Mouse (Mus musculus): ENCODE measurements around the gene Zfp764. TPM values are rescaled to one million over a fixed set of nuclear protein-coding genes. Genes with fewer than 3 reads are reported as not detected.
"Not testable (repeated sequence)": the region's sequence is repeated elsewhere in the genome, so short reads cannot be mapped to it uniquely, and the experiment has no call there.

Zfp764 gene
- polyA plus RNA-seq (2016; fragmentation: Nextera tagmentation; extraction: Ambion mirVana): 5.7 and 6.8 TPM in 2 replicates

DNA sequence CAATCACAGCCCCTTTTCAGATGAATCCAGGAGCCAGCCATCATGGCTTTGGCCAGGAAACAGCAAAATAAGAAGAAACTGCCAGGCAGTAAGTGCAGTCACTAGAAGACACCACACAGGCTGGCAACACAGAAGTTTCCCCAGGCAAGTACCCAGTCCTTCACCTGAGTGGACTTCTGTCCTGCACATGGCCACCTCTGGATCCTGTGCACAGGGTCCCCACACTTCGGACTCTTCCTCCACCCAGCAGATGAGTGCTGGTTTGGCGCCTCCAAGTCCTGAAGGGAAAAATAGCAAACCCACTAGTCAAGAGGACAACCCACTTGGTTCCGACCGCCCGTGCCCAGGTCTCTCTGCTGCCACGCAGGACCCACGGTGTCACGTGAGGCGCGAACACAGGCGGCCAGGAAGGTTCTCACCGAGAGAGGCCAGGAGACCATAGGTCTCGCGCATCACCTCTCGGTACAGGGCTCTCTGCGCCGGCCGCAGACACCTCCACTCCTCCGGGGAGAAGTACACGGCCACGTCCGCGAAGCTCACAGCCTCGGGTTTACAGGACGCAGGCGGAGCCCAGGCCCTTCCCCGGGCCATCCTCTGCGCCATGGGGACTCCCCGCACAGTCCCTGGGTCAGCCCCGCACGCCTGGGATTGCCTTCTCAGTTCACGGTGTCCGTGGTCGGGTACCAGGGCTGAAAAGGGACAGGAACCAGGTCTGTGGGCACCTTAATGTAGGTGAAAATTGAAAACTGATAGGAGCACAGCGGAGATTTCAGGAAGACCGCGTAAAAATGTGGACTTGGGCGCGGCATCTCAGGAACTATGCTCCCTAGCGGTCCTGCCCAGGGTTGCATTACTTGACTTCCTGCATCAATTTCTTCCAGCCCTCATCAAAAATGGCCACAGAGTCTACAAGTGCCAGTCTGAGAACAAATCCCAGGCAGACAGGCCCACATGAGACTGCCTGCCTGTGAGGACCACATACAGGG, at the start of gene Zfp764:
Gene Zfp764 (minus strand): TSS at position 821 of the 986 bp plus-strand sequence.
- H3K27me3 ChIP-seq (replicated peaks): not testable (repeated sequence)

DNA sequence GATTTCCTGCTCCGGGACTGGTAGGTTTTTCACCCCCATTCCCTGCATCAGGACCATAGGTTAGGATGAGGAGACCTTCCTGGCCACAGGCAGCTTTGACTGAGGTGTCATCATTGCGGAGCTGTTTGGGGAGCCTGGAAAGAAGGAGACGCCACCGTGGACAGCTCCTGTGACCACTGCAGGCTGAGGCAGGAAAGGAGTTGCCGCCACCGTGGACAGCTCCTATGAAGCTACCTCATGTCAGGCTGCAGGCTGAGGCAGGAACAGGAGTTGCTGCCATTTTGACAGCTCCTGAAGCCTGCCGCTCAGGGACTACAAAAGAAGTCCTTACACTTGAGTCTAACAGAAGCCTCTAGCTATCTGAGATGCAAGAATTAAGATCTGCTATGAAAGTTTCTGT, 48.3 kb upstream of the Zfp764 start:
- no peak overlapping the region for H3K9ac ChIP-seq
- H3K4me1 ChIP-seq: peaks cover 32% of the 10 kb centered on the region
- H3K27me3 ChIP-seq (replicated peaks): no peaks in the 10 kb centered on the region
- H3K27ac ChIP-seq: no peak overlapping the region
- 93% methylated on average over 7 of the region's 7 CpGs for WGBS
- H3K36me3 ChIP-seq: peaks cover 48% of the 10 kb centered on the region
- 0 out of 2 replicates have a peak, but pooled peaks cover 9% of the 10 kb centered on the region for H3K9me3 ChIP-seq
- no peak overlapping the region for H3K4me2 ChIP-seq (replicated peaks)
- no peak for ATAC-seq (ENCODE audit: low FRiP score, low read depth)
- H3K4me3 ChIP-seq: no peak overlapping the region

More for the DNA sequence above, at the start of gene Zfp764:
- ATAC-seq (ENCODE audit: low FRiP score, low read depth): peak; percentile 91
- 7% methylated on average over 40 of the region's 40 CpGs for WGBS
- H3K4me2 ChIP-seq (replicated peaks): peak within 1 kb of the TSS; percentile 92
- H3K9ac ChIP-seq: peak within 1 kb of the TSS; percentile 76
- not testable (repeated sequence) for H3K4me1 ChIP-seq, H3K36me3 ChIP-seq, H3K27ac ChIP-seq, H3K9me3 ChIP-seq
- H3K4me3 ChIP-seq: peak within 1 kb of the TSS; percentile 46

DNA sequence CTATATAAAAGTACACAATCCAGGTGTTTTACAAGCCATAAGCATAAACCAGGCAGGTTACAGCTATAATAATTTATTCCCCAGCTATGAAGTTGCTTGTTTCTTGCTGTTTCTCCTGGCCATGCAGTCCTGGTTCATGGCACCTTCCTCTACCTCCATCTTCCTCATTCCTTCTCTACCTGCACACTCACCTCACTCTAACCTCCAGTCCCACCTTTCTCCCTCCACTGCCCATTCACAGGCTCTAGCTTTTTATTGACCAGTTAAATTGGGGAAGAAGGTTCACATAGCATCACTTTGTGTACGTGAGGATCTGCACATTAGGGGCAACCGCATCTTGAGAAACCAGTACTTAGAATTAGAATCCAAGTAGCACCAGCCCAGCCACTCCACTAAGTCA, 46.4 kb upstream of the Zfp764 start:
- no peak overlapping the region for H3K9ac ChIP-seq
- H3K4me1 ChIP-seq: peaks cover 38% of the 10 kb centered on the region
- 98% methylated on average over 2 of the region's 2 CpGs for WGBS
- H3K27me3 ChIP-seq (replicated peaks): no peaks in the 10 kb centered on the region
- peaks cover 41% of the 10 kb centered on the region for H3K36me3 ChIP-seq
- no peak overlapping the region for H3K4me2 ChIP-seq (replicated peaks)
- ATAC-seq (ENCODE audit: low FRiP score, low read depth): no peak
- 0 out of 2 replicates have a peak, but pooled peaks cover 9% of the 10 kb centered on the region for H3K9me3 ChIP-seq
- no peak overlapping the region for H3K4me3 ChIP-seq
- H3K27ac ChIP-seq: no peak overlapping the region

DNA sequence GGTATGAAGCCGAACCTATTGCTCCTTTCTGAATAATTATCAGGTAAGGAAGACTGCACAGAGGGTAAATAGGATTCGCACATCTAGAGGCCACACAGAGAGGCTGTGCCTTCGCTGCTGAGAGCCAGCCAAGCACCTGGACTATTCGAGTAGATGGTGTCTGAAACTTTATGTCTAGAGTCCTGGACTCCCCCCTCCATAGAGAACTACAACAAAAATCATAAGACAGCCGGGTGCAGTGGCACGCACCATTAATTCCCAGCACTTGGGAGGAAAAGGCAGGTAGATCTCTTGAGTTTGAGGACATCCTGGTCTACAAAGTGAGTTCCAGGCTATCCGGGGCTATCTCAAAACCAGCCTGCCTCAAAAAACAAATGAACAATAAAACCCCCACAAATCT, 43.3 kb upstream of the Zfp764 start:
- Histone ChIP-seq H3K4me2 (replicated peaks) (peak overlapping the region; percentile 83), H3K9ac (peak overlapping the region; percentile 61), H3K27ac (no peak overlapping the region), H3K9me3 (no peaks in the 10 kb centered on the region), H3K4me3 (peak overlapping the region; percentile 85), H3K36me3 (peaks cover 41% of the 10 kb centered on the region), H3K4me1 (peaks cover 44% of the 10 kb centered on the region), H3K27me3 (replicated peaks) (no peaks in the 10 kb centered on the region)
- 84% methylated on average over 7 of the region's 7 CpGs for WGBS
- ATAC-seq (ENCODE audit: low FRiP score, low read depth): no peak

DNA sequence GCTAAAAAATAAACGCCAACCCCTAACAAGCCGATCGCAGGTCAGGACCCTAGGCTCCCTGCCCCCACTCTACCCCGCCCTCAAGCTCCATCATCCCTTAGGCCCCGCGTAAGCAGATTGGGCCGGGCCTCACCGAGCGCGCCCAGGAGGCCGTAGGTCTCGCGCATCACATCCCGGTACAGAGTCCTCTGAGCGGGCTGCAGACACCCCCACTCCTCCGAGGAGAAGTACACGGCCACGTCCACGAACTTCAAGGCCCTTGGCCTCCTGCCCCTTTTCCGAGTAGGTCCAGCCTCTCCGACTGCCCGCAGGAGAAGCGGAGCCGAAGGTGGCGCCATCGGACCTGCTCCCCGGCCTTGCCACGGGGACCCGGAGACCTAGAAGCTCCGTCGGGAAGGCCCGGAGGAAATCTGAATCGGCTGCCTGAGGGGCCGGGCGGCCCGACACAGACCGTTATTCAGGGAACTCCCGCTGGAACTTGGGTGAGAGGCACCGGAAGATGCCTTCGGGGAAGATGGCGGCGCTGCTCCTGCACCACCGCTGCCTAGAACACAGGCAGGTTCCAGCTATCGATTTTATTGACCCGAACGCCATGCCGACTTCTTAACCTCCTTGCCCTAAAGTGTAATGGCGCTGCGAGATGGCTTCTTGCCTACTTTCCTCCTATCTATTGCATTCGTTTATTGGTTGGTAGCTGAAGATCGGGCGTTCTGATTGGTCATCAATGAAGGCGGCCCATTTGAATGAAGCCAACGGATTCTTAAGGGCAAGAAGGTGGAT, 42.1 kb upstream of the Zfp764 start, which contains the start of gene Zfp689:
Gene Zfp689 (minus strand): TSS at position 638 of the 780 bp plus-strand sequence.
- peak; percentile 94 for ATAC-seq (ENCODE audit: low FRiP score, low read depth)
- no peaks in the 10 kb centered on the region for H3K27me3 ChIP-seq (replicated peaks)
- H3K4me3 ChIP-seq: peak within 1 kb of the TSS; percentile 85
- H3K4me2 ChIP-seq (replicated peaks): peak within 1 kb of the TSS; percentile 83
- H3K36me3 ChIP-seq: peaks cover 50% of the 10 kb centered on the region
- WGBS: under 1% methylated on average over 54 of the region's 54 CpGs
- no peaks in the 10 kb centered on the region for H3K9me3 ChIP-seq
- H3K27ac ChIP-seq: peak within 1 kb of the TSS; percentile 92
- H3K4me1 ChIP-seq: peaks cover 44% of the 10 kb centered on the region
- peak within 1 kb of the TSS; percentile 93 for H3K9ac ChIP-seq

DNA sequence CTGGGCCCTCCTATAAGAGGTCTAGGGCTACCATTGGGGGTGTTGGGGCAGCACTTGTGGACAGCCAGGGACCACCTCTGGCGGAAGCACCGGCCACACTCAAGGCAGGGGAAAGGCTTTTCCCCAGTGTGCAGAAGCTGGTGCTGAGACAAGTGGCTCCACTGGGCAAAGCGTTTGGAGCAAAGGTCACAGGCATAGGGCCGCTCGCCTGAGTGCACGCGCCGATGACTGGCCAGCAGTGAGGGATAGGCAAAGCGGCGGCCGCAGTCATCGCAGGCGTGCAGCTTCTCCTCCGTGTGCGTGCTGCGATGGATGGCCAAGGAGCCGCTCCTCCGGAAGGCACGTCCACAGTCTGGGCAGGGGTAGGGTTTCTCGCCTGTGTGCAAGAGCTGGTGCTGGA, 37.4 kb upstream of the Zfp764 start:
- Histone ChIP-seq H3K27ac (no peak overlapping the region), H3K9ac (no peak overlapping the region), H3K9me3 (no peaks in the 10 kb centered on the region), H3K36me3 (peaks cover 52% of the 10 kb centered on the region), H3K4me3 (no peak overlapping the region), H3K27me3 (replicated peaks) (no peaks in the 10 kb centered on the region), H3K4me1 (peaks cover 7% of the 10 kb centered on the region; the same call in 1 of the 2 replicates), H3K4me2 (replicated peaks) (no peak overlapping the region)
- no peak for ATAC-seq (ENCODE audit: low FRiP score, low read depth)
- WGBS: 92% methylated on average over 20 of the region's 20 CpGs

DNA sequence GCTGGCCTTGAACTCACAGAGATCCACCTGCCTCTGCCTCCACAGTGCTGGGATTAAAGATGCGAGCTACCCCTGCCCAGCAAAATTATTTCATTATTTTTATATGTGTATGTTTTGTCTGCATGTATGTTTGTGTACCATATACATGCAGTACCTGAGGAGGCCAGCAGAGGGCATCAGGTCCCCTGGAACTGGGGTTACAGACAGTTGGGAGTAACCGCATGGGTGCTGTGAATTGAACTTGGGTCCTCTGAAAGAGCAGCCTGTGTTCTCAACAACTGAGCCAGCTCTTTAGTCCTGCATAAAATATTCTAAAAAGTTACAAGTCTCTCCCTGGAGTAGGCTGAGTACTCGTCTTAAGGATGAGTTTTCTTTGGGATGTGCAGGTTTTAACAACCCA, 31.1 kb upstream of the Zfp764 start:
- Histone ChIP-seq H3K27ac (no peak overlapping the region), H3K27me3 (replicated peaks) (no peaks in the 10 kb centered on the region), H3K4me2 (replicated peaks) (no peak overlapping the region), H3K4me3 (no peak overlapping the region), H3K36me3 (peaks cover 14% of the 10 kb centered on the region), H3K9ac (no peak overlapping the region), H3K4me1 (no peaks in the 10 kb centered on the region), H3K9me3 (peaks cover 13% of the 10 kb centered on the region)
- no peak for ATAC-seq (ENCODE audit: low FRiP score, low read depth)
- 87% methylated on average over 3 of the region's 3 CpGs for WGBS

DNA sequence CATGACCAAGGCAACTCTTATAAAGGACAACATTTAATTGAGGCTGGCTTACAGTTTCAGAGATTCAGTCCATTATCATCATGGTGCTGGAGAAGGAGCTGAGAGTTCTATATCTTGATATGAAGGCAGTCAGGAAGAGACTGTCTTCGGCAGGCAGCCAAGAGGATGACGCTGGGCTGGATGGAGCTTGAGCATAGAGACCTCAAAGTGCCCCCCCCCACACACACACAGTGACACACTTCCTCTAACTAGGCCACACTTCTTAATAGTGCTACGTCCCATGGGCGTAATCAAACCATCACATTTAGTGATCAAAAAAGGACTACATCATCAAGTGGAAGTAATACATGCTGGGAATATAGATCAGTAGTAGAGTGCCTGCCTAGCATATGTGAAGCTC, 28.6 kb upstream of the Zfp764 start:
- H3K4me3 ChIP-seq: no peak overlapping the region
- no peak overlapping the region for H3K27ac ChIP-seq
- no peak for ATAC-seq (ENCODE audit: low FRiP score, low read depth)
- no peaks in the 10 kb centered on the region for H3K36me3 ChIP-seq
- no peak overlapping the region for H3K4me2 ChIP-seq (replicated peaks)
- H3K9me3 ChIP-seq: peaks cover 13% of the 10 kb centered on the region
- no peak overlapping the region for H3K9ac ChIP-seq
- H3K27me3 ChIP-seq (replicated peaks): no peaks in the 10 kb centered on the region
- no peaks in the 10 kb centered on the region for H3K4me1 ChIP-seq
- 94% methylated on average over 4 of the region's 4 CpGs for WGBS

DNA sequence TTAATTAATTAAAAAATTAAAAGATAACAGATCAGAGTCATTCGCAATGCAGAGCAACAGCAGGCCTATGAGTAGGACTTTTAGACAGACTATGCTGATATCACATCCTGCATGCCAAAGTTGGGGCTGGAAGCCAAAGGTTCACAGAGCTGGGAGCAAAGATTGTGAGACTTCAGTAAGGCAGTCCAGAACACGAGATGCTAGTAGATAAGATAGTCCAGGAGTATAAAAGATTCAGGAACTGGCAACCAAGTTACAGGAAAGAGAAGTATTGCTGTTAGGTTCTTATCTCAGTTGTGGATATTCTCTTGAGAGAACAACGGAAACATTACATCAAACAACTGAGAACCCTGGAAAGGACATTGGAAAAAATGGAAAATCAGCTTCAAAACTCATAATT, 19.7 kb upstream of the Zfp764 start:
- Histone ChIP-seq H3K9ac (no peak overlapping the region), H3K9me3 (no peaks in the 10 kb centered on the region), H3K4me1 (peaks cover 6% of the 10 kb centered on the region; the same call in 1 of the 2 replicates), H3K4me2 (replicated peaks) (no peak overlapping the region), H3K36me3 (no peaks in the 10 kb centered on the region), H3K4me3 (no peak overlapping the region), H3K27ac (no peak overlapping the region), H3K27me3 (replicated peaks) (peaks cover 8% of the 10 kb centered on the region; the same call in 1 of the 2 replicates)
- WGBS: 72% methylated on average over 3 of the region's 3 CpGs
- no peak for ATAC-seq (ENCODE audit: low FRiP score, low read depth)

DNA sequence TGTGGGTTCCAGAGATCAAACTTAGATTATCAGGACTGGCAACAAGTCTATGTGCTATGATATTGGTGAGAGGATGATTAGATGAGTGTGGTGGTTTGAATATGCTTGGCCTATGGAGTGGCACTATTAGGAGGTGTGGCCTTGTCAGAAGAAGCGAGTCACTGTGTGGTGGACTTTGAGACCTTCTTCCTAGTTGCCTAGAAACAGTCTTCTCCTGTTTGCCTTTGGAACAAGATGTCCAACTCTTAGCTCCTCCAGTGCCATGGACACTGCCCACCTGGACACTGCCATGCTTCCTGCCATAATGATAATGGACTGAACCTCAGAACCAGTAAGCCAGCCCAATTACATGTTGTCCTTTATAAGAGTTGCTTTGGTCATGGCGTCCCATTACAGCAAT, 19.3 kb upstream of the Zfp764 start:
- Histone ChIP-seq H3K4me1 (peaks cover 11% of the 10 kb centered on the region; the same call in 1 of the 2 replicates), H3K27ac (no peak overlapping the region), H3K9me3 (no peaks in the 10 kb centered on the region), H3K4me2 (replicated peaks) (no peak overlapping the region), H3K9ac (no peak overlapping the region), H3K4me3 (no peak overlapping the region), H3K27me3 (replicated peaks) (peaks cover 8% of the 10 kb centered on the region; the same call in 1 of the 2 replicates), H3K36me3 (no peaks in the 10 kb centered on the region)
- 86% methylated on average over 2 of the region's 2 CpGs for WGBS
- ATAC-seq (ENCODE audit: low FRiP score, low read depth): no peak

DNA sequence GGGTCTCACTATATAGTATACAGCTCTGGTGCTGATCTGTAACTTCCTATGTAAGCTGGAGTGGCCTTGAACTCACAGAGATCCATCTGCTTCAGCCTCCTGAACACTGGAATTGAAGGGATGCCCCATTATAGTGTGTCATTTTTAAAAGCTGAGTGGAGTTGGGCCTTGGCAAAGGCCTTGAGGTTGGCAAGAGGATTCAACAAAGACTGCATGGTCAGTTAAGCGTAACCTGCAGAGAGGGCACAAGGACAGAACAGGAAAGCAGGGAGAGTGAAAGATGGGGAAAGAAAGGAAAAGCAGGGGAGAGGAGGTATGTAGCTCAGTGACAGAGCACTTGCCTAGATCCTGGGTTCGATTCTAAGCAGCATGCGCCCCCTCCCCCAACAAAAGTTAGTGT, 18.7 kb upstream of the Zfp764 start:
- H3K36me3 ChIP-seq: no peaks in the 10 kb centered on the region
- 89% methylated on average over 3 of the region's 3 CpGs for WGBS
- no peaks in the 10 kb centered on the region for H3K9me3 ChIP-seq
- H3K27me3 ChIP-seq (replicated peaks): peaks cover 8% of the 10 kb centered on the region; the same call in 1 of the 2 replicates
- ATAC-seq (ENCODE audit: low FRiP score, low read depth): no peak
- no peak overlapping the region for H3K9ac ChIP-seq
- H3K4me3 ChIP-seq: no peak overlapping the region
- no peak overlapping the region for H3K27ac ChIP-seq
- H3K4me1 ChIP-seq: peaks cover 11% of the 10 kb centered on the region; the same call in 1 of the 2 replicates
- no peak overlapping the region for H3K4me2 ChIP-seq (replicated peaks)

DNA sequence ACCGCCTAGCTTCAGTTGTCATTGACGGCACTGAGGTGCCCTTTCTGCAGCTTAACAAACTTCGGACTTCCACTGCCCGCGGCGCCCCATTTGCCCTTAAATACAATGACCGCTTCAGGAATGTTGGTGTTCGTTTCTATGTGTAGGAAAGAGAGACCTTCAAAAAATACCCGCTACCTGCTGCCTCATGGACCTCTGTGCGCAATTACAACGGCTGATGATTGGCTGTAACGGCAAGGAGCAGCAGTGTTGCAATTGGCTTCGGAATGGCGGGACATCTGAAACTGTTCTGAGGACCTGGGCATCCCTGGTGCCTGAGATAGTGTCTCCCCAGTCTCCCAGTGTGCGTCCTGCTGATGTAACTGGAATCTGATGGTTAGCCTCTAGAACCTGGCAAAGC, 15.6 kb upstream of the Zfp764 start:
- peaks cover 11% of the 10 kb centered on the region; the same call in 1 of the 2 replicates for H3K4me1 ChIP-seq
- peak; percentile 72 for ATAC-seq (ENCODE audit: low FRiP score, low read depth)
- peak overlapping the region; percentile 89; the same call in 1 of the 2 replicates for H3K9ac ChIP-seq
- H3K27me3 ChIP-seq (replicated peaks): peaks cover 8% of the 10 kb centered on the region; the same call in 1 of the 2 replicates
- WGBS: 1% methylated on average over 15 of the region's 15 CpGs
- peak overlapping the region; percentile 81 for H3K4me3 ChIP-seq
- peak overlapping the region; percentile 96 for H3K4me2 ChIP-seq (replicated peaks)
- H3K36me3 ChIP-seq: peaks cover 7% of the 10 kb centered on the region
- H3K27ac ChIP-seq: no peak overlapping the region
- H3K9me3 ChIP-seq: no peaks in the 10 kb centered on the region

All from neural tube, embryonic 12.5 days (tissue).